Mouse (Mus musculus): ENCODE results near the gene Tbc1d2b. TPM values are rescaled to one million over a fixed set of nuclear protein-coding genes. Genes with fewer than 3 reads are reported as not detected.

Gene Tbc1d2b
- 10 to 100 TPM in 1 of 2 experiments, 1 to 10 TPM in 1; 9.2 to 15.6 TPM for total RNA-seq (2021)
- long read RNA-seq, experiment 1, full-length matches to known transcripts, result 3 of 8 reads
- long read RNA-seq, experiment 1, partial matches to known transcripts, result 1 of 8 reads
- long read RNA-seq, experiment 1, other reads (novel, unspliced or antisense), result 4 of 8 reads
- long read RNA-seq, experiment 2, full-length matches to known transcripts, result 1 of 6 reads
- long read RNA-seq, experiment 2, partial matches to known transcripts, result 1 of 6 reads
- long read RNA-seq, experiment 2, other reads (novel, unspliced or antisense), result 4 of 6 reads

DNA sequence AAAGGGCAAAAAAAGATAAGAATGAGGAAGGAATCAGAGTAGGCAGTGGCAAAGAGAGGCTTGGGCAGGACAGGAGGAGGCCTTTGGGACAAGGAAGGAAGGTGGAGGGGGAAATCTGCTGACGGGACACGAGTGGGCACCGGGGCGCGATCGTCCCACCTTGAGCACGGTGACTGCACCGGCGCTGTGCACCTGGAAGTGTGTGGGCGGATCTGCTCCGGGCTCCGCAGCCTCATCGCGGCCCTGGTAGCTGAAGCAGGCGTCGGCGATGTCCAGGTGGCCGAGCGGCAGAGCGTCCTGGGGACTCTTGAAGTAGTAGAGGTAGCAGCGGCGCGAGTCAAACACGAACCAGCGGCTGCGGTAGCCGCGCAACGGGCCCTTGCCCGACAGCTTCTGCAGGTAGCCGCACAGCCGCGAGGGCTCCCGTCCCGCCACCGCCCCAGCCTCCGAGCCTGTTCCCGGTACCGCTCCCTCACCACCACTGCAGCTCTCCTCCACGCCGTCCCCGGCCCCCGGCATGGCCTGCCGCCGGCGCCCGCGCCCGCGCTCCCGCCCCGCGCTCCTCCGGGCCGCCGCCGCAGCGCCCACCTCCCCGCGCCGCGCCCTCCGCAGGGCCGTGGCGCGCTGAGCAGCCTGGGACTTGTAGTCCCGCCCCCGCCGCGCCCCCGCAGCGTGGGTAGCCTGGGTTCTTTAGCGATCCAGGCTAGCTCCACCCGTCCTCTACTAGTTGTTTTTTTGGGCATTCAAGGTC is at the start of gene Tbc1d2b:
TSS of gene Tbc1d2b (minus strand) at position 612 of the 751 bp plus-strand sequence.
- DNase-seq (ENCODE audit: low spot score in 2 of 2), result peak in 1 of 2 experiments; percentile 74
- intact Hi-C loops (cut with DNase I), result no loop called here

DNA sequence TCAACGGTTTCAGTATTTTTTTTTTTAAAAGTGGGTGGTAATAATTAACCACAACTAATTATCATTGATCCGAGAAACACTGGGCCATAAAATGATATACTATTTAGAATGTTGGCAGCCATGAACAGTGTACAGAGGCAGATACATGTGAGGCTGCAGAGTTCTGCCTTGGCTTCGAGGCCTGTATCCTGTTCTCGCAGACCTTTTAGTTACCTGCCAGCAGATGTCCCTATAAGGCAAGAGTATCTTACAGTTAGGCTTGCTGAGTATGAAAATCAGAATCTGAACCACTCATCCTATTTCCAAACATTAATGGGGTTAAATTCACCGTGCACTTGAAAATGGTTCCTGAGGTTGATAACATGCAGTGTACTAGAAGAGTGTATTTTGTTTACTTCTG is 45.7 kb upstream of the Tbc1d2b start:
- intact Hi-C loops (cut with DNase I), result no loop called here
- peak; percentile 2 to 12 for DNase-seq (ENCODE audit: low spot score in 2 of 2)

- intact Hi-C loops (cut with DNase I), result no loop called here
Measured at GRCm38 (mm10) chr9:90315662-90316061, 45.1 kb upstream of the Tbc1d2b start.

GRCm38 (mm10) chr9:90304254-90304653 is 33.6 kb upstream of the Tbc1d2b start:
- intact Hi-C loops (cut with DNase I), result no loop called here

More at GRCm38 (mm10) chr9:90315662-90316061, 45.1 kb upstream of the Tbc1d2b start:
- DNase-seq (ENCODE audit: low spot score in 2 of 2), result no peak

GRCm38 (mm10) chr9:90303101-90303835 is 32.7 kb upstream of the Tbc1d2b start:
- intact Hi-C loops (cut with DNase I), result no loop called here
- no peak for DNase-seq (ENCODE audit: low spot score in 2 of 2)

More at GRCm38 (mm10) chr9:90304254-90304653, 33.6 kb upstream of the Tbc1d2b start:
- DNase-seq (ENCODE audit: low spot score in 2 of 2), result no peak

DNA sequence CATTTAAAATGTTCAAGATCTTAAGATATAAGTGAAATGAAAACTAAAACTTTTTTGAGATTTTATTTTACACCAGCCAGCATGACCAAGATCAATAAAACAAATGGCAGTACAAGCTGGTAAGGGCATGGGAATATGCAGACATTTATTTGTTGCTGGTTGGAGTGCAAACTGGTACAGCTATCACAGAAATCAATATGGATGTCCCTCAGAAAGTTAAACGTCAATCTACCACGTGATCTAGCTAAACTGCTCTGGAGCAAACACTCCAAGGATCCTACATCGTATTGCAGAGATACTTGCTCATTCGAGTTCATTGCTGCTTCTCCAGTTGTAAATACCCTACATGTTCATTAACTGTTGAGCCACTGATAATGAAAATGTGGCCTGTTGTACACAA is 32.1 kb upstream of the Tbc1d2b start:
- intact Hi-C loops (cut with DNase I), result no loop called here
- no peak for DNase-seq (ENCODE audit: low spot score in 2 of 2)

DNA sequence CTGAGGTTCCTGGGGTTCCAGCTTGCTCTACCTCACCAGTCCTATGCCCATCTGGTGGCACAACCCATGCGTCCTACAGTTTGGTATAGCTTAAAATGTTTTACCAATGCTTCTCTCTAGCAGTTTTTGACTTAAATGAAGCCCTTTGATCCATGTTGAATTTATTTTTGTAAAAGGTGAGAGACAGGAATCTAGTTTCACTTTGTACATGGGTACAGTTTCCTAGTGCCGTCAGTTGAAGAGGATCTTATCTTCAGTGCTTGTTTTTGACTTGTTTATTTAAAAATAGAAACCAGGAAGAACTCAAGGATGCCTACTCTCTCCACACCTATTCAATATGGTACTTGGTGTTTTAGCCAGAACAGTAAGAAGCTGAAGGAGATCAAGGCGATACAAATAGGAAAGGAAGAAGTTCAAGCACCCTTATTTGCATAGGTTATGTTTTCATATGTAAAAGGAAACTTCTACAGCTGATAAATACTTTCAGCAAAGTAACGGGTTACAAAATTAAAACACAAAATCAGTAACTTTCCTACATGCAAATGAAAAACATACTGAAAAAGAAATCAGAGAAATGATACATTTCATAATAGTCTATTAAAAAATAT is 30.6 kb upstream of the Tbc1d2b start:
- intact Hi-C loops (cut with DNase I), result no loop called here
- DNase-seq (ENCODE audit: low spot score in 2 of 2), result no peak

GRCm38 (mm10) chr9:90297637-90298036 is 27.0 kb upstream of the Tbc1d2b start:
- no peak for DNase-seq (ENCODE audit: low spot score in 2 of 2)
- intact Hi-C loops (cut with DNase I), result no loop called here

DNA sequence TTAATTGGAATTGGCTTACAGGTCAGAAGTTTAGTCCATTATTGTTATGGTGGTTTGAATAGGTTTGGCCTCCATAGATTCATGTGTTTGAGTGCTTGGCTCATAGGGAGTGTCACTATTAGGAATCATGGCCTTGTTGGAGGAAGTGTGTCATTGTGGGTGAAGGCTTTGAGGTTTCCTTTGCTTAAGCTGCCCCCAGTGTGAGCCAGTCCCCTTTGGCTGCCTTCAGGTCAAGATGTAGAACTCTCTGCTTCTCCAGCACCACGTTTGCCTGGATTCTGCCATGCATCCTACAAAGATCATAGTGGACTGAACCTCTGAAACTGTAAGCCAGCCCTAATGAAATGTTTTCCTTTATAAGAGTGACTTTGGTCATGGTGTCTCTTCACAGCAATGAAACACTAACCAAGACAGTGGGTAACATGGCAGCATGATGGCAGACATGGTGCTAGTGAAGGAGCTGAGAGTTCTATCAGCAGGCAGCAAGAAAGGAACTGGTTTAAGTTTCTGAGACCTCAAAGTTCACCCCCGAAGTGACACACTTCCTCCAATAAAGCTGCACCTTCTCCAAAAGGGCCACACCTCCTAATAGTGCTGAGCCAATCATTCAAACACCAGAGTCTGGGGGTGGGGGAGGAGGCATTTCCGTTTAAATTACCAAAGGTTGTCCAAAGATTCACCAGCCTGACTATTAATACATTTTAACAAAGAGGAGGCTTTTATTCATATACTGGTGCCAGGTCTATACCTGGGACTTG is 23.2 kb upstream of the Tbc1d2b start:
- intact Hi-C loops (cut with DNase I), result no loop called here
- DNase-seq (ENCODE audit: low spot score in 2 of 2), result no peak

DNA sequence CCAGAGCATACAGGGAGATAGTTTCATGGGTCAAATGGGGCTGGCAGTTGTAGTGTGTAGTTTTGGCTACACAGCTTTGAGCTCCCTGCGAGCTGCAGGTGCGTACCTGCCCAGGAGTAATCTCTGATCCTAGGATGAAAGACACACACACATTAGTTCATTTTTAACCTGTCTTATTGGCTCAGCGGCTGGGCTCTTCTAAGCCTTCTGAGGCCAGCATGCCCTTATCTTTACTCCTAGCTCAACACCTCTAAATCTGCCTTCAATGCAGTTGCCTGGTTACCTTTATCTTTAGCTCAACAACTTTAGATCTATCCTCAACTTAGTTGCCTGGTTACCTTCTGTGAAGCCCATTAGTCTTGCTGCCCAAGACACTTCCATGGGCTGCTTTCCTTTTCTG is 7.8 kb upstream of the Tbc1d2b start:
- intact Hi-C loops (cut with DNase I), result no loop called here
- DNase-seq (ENCODE audit: low spot score in 2 of 2), result no peak

DNA sequence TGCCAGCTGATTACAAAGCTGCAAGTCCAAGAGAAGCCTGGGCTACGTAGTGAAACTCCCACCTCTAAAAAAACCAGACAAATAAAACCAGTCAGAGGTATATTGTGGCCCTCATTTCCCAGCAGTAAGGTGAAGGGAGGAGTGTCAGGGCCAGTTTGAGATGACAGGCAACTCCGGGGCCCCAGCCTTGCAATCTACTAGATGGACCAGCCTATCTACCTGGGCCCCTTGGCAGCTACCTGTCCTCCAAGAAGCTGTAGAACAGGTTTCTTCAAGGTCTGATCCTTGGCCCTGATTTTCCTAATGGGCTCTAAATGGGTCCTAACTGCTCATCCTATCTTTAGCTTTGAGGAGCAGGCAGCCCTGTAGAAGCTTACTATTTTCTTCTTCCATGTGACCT is 7.3 kb upstream of the Tbc1d2b start:
- no peak for DNase-seq (ENCODE audit: low spot score in 2 of 2)
- intact Hi-C loops (cut with DNase I), result no loop called here

DNA sequence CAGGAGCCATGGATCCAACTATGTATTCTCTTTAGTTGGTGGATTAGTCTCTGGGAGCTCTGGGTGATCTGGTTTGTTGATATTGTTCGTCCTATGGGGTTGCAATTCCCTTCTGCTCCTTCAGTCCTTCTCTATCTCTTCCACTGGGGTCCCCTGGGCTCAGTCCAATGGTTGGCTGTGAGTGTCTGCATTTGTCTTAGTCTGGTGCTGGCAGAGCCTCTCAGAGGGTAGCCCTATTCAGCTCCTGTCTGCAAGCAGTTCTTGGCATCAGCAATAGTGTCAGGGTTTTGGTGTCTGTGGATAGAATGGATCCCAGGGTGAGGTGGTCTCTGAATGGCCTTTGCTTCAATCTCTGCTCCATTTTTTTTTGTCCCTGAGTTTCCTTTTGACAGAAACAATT is 6.2 kb upstream of the Tbc1d2b start:
- DNase-seq (ENCODE audit: low spot score in 2 of 2), result no peak
- intact Hi-C loops (cut with DNase I), result no loop called here

GRCm38 (mm10) chr9:90275906-90276305 is 5.3 kb upstream of the Tbc1d2b start:
- DNase-seq (ENCODE audit: low spot score in 2 of 2), result no peak
- intact Hi-C loops (cut with DNase I), result no loop called here

- intact Hi-C loops (cut with DNase I), result no loop called here
- DNase-seq (ENCODE audit: low spot score in 2 of 2), result no peak
Measured at GRCm38 (mm10) chr9:90275500-90275899, 4.9 kb upstream of the Tbc1d2b start.

DNA sequence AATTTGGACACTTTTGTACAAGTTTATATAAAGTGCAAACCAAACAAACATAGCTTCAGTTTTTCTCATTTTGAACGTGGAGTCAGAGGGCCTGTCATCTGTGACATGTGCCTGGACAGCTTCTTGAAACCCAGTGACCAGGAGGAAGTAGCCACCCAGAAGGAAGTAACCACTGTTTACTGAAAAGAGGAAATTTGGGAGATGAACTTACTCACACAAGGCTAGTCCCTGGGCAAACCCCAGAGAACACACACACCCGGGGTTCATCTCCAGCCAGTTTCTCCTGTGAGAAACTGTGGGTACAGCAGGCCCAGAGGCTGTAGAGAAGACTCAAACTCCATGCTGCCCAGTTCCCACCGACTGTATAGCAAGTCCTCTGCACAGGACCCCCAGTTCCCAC is 3.9 kb upstream of the Tbc1d2b start:
- DNase-seq (ENCODE audit: low spot score in 2 of 2), result no peak
- intact Hi-C loops (cut with DNase I), result no loop called here

DNA sequence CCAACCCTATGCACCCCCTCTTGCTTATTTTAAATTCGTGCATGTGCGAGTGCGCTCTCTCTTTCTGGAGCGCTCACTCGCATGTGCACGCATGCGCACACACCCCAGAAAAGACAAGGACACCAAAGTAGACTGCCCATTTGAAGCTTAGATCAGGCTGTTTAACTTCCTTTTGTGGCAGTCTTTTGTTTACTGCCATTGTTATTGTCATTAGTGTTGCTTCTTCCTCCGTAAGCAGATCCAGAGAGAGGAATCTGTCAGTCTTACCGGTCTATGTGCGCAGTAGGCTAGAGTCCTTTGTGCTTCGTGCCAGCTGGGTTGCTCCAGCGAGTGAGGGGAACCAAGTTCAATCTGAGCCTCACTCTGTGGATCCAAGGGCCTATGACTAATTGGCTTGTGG is 1.7 kb upstream of the Tbc1d2b start:
- intact Hi-C loops (cut with DNase I), result no loop called here
- DNase-seq (ENCODE audit: low spot score in 2 of 2), result no peak

- intact Hi-C loops (cut with DNase I), result no loop called here
- DNase-seq (ENCODE audit: low spot score in 2 of 2), result peak in 1 of 2 experiments; percentile 0
Measured at GRCm38 (mm10) chr9:90271541-90272090, 1.0 kb upstream of the Tbc1d2b start.

DNA sequence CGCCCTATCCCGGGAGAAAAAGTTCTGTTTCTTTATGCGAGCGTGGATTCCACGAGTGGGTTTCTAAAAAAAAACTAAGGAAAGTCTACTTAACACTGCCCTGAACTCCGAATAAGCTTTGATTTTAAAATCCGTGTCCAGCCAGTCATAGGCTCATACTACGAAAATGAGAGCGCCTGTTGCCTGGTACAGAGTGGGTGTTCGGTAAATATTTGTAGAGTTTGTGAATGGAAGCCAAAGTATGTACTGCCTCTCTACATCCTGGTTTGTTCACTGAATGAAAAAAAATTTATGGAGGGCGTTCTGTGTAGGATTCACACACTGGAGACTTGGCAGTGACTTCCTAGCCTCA is 316 bp upstream of the Tbc1d2b start:
- intact Hi-C loops (cut with DNase I), result no loop called here
- DNase-seq (ENCODE audit: low spot score in 2 of 2), result peak in 1 of 2 experiments; percentile 54

Measured in left cerebral cortex, postnatal 14 days (tissue).